Mouse (Mus musculus) G1E (cell line): ENCODE data around the gene Hist2h3c1.

Source experiments
- CTCF ChIP-seq: IDR thresholded peaks from 2 replicates; pipeline ENCODE4 v1.5.1; 2012; ENCODE audit warnings: low read depth, low read length, inconsistent platforms, mixed read lengths
- GATA1 ChIP-seq: IDR thresholded peaks from 2 replicates; pipeline ENCODE4 v1.6.1; 2012; ENCODE audit warnings: borderline replicate concordance, low read length, inconsistent platforms, mixed read lengths
- POLR2AphosphoS5 ChIP-seq: IDR thresholded peaks from 2 replicates; pipeline ENCODE4 v1.6.1; 2012; ENCODE audit warnings: low read depth, low read length, inconsistent platforms; ENCODE audit not compliant: insufficient replicate concordance
- TAL1 ChIP-seq: conservative IDR thresholded peaks from 2 replicates; pipeline ENCODE4 v1.6.1; 2012; ENCODE audit warnings: low read depth, low read length, inconsistent platforms, mixed read lengths

DNA sequence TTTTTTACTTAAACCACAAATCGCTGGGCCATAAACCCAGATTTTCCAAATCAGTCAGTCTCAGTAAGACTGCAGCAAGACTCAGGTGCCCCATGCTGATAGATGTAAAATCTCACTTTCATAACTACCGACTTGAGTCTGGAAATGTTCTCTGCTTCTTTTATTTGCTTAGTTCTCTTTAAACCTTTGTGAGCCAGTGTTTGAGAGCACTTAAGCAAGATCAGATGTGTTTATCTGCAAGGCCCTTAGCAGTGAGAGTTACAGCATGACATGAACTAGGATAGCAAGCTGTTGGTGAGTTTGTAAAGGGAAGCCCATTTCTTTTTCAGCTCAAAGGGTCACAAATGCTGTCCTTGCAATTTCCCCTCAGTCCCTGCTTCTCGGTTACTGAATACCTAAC lies 10.7 kb downstream of the Hist2h3c1 start:
- no peak for TF ChIP-seq CTCF
- no peak for TF ChIP-seq GATA1
- no peak for TF ChIP-seq TAL1
- no peak for TF ChIP-seq POLR2AphosphoS5
